Mouse (Mus musculus) heart, embryonic 15.5 days (tissue): ENCODE results near the gene Rab20. TPM values are rescaled to one million over a fixed set of nuclear protein-coding genes. Genes with fewer than 3 reads are reported as not detected.
A peak's percentile ranks its signal among the peaks of the same experiment; 100 is the strongest.

Experiments used
- ATAC-seq: fragments of 200-750 bp; cut with Nextera tagmentation; replicated peaks from 2 replicates; pipeline ENCODE4 v1.8.0; 2017; ENCODE audit warnings: low read depth, moderate TSS enrichment; ENCODE audit not compliant: insufficient number of reproducible peaks, insufficient read depth, low FRiP score
- H3K27ac ChIP-seq: fragments of 300-500 bp; sonication (generic); 2 replicates; pipeline ENCODE4 v1.5.1; 2015; ENCODE audit warnings: mild to moderate bottlenecking, inconsistent platforms
- H3K27me3 ChIP-seq: fragments of 300-500 bp; sonication (generic); 2 replicates; pipeline ENCODE4 v1.6.1; 2015; ENCODE audit warnings: inconsistent platforms
- H3K36me3 ChIP-seq: fragments of 300-500 bp; sonication (generic); 2 replicates; pipeline ENCODE4 v1.6.1; 2015; ENCODE audit warnings: mild to moderate bottlenecking, inconsistent platforms
- H3K4me1 ChIP-seq: fragments of 300-500 bp; sonication (generic); replicated peaks from 2 replicates; pipeline ENCODE4 v1.6.1; 2015; ENCODE audit warnings: inconsistent platforms
- H3K4me2 ChIP-seq: fragments of 300-500 bp; sonication (generic); 2 replicates; pipeline ENCODE4 v1.6.1; 2015; ENCODE audit warnings: inconsistent platforms, mild to moderate bottlenecking, moderate library complexity
- H3K4me3 ChIP-seq: fragments of 300-500 bp; sonication (generic); 2 replicates; pipeline ENCODE4 v1.5.1; 2015; ENCODE audit warnings: mild to moderate bottlenecking, inconsistent platforms
- H3K9ac ChIP-seq: fragments of 300-500 bp; sonication (generic); 2 replicates; pipeline ENCODE4 v1.6.1; 2015; ENCODE audit warnings: mild to moderate bottlenecking, inconsistent platforms
- H3K9me3 ChIP-seq: fragments of 300-500 bp; sonication (generic); replicated peaks from 2 replicates; pipeline ENCODE4 v1.6.1; 2016; ENCODE audit warnings: inconsistent platforms
- WGBS: fragments of 180-500 bp; shearing (Covaris S2); methylation state at CpG from one replicate; pipeline ENCODE4 v1.1.7; 2015; ENCODE audit warnings: mixed read lengths; 5-methylcytosine and 5-hydroxymethylcytosine counted together
- polyA plus RNA-seq: library from polyadenylated mRNA; unstranded; fragments of >200 nt; fragmentation: Nextera tagmentation; extraction: Ambion mirVana; gene quantifications from 2 replicates; pipeline ENCODE4 v1.2.1, GENCODE M21; 2015

Rab20 gene
- polyA plus RNA-seq, 1 experiment from 2014 or later, result 36.1 TPM

- Histone ChIP-seq H3K36me3 (peaks cover 12% of the 10 kb centered on the region; the same call in 1 of the 2 replicates), H3K27ac (no peak overlapping the region), H3K4me3 (no peak overlapping the region), H3K4me2 (no peak overlapping the region), H3K27me3 (no peaks in the 10 kb centered on the region), H3K9me3 (no peaks in the 10 kb centered on the region), H3K9ac (no peak overlapping the region), H3K4me1 (peaks cover 43% of the 10 kb centered on the region)
- no peak for ATAC-seq
- 71% methylated on average over 3 of the region's 3 CpGs for WGBS
Measured at GRCm38 (mm10) chr8:11464707-11464964, 13.9 kb downstream of the Rab20 start.

GRCm38 (mm10) chr8:11463889-11464706, 14.4 kb downstream of the Rab20 start:
- H3K4me1 ChIP-seq, result peaks cover 42% of the 10 kb centered on the region
- H3K36me3 ChIP-seq, result peaks cover 12% of the 10 kb centered on the region; the same call in 1 of the 2 replicates
- no peak overlapping the region for H3K9ac ChIP-seq
- H3K4me2 ChIP-seq, result no peak overlapping the region
- no peaks in the 10 kb centered on the region for H3K27me3 ChIP-seq
- WGBS, result 72% methylated on average over 12 of the region's 12 CpGs
- H3K27ac ChIP-seq, result peak overlapping the region; percentile 43; the same call in 1 of the 2 replicates
- H3K4me3 ChIP-seq, result no peak overlapping the region
- no peaks in the 10 kb centered on the region for H3K9me3 ChIP-seq
- no peak for ATAC-seq

- H3K4me1 ChIP-seq, result peaks cover 48% of the 10 kb centered on the region
- H3K4me2 ChIP-seq, result no peak overlapping the region
- no peak overlapping the region for H3K9ac ChIP-seq
- peaks cover 12% of the 10 kb centered on the region; the same call in 1 of the 2 replicates for H3K36me3 ChIP-seq
- no peak overlapping the region for H3K4me3 ChIP-seq
- no peaks in the 10 kb centered on the region for H3K27me3 ChIP-seq
- WGBS, result 50% methylated on average over 2 of the region's 2 CpGs
- H3K27ac ChIP-seq, result peak overlapping the region; percentile 43
- no peaks in the 10 kb centered on the region for H3K9me3 ChIP-seq
- ATAC-seq, result no peak
Measured at GRCm38 (mm10) chr8:11463541-11463888, 15.0 kb downstream of the Rab20 start.

GRCm38 (mm10) chr8:11462641-11463040, 15.9 kb downstream of the Rab20 start:
- WGBS, result 91% methylated on average over 4 of the region's 4 CpGs
- Histone ChIP-seq H3K4me2 (no peak overlapping the region), H3K4me3 (no peak overlapping the region), H3K4me1 (peaks cover 57% of the 10 kb centered on the region), H3K9me3 (no peaks in the 10 kb centered on the region), H3K27me3 (no peaks in the 10 kb centered on the region), H3K27ac (no peak overlapping the region), H3K9ac (no peak overlapping the region), H3K36me3 (peaks cover 5% of the 10 kb centered on the region; the same call in 1 of the 2 replicates)
- no peak for ATAC-seq

- no peak overlapping the region for H3K9ac ChIP-seq
- ATAC-seq, result no peak
- H3K27ac ChIP-seq, result peak overlapping the region; percentile 25; the same call in 1 of the 2 replicates
- H3K27me3 ChIP-seq, result no peaks in the 10 kb centered on the region
- H3K4me2 ChIP-seq, result no peak overlapping the region
- WGBS, result 36% methylated on average over 2 of the region's 2 CpGs
- H3K4me1 ChIP-seq, result peaks cover 63% of the 10 kb centered on the region
- no peaks in the 10 kb centered on the region for H3K36me3 ChIP-seq
- no peak overlapping the region for H3K4me3 ChIP-seq
- H3K9me3 ChIP-seq, result no peaks in the 10 kb centered on the region
Measured at GRCm38 (mm10) chr8:11461847-11462246, 16.7 kb downstream of the Rab20 start.

GRCm38 (mm10) chr8:11460934-11461333, 17.6 kb downstream of the Rab20 start:
- Histone ChIP-seq H3K4me1 (peaks cover 65% of the 10 kb centered on the region), H3K4me2 (no peak overlapping the region), H3K9ac (no peak overlapping the region), H3K4me3 (no peak overlapping the region), H3K36me3 (no peaks in the 10 kb centered on the region), H3K27me3 (no peaks in the 10 kb centered on the region), H3K9me3 (no peaks in the 10 kb centered on the region), H3K27ac (no peak overlapping the region; the same call in 1 of the 2 replicates)
- WGBS, result 5% methylated on average over 2 of the region's 2 CpGs
- ATAC-seq, result no peak

GRCm38 (mm10) chr8:11459016-11459415, 19.5 kb downstream of the Rab20 start:
- H3K4me2 ChIP-seq, result no peak overlapping the region
- H3K9me3 ChIP-seq, result no peaks in the 10 kb centered on the region
- peaks cover 1% of the 10 kb centered on the region; the same call in 1 of the 2 replicates for H3K36me3 ChIP-seq
- ATAC-seq, result no peak
- no peak overlapping the region; the same call in 1 of the 2 replicates for H3K27ac ChIP-seq
- H3K9ac ChIP-seq, result no peak overlapping the region
- WGBS, result 51% methylated on average over 5 of the region's 5 CpGs
- no peaks in the 10 kb centered on the region for H3K27me3 ChIP-seq
- H3K4me3 ChIP-seq, result no peak overlapping the region
- peaks cover 58% of the 10 kb centered on the region for H3K4me1 ChIP-seq

- peaks cover 50% of the 10 kb centered on the region for H3K4me1 ChIP-seq
- H3K4me2 ChIP-seq, result no peak overlapping the region
- 33% methylated on average over 12 of the region's 12 CpGs for WGBS
- peak overlapping the region; percentile 73 for H3K27ac ChIP-seq
- no peak overlapping the region for H3K9ac ChIP-seq
- no peaks in the 10 kb centered on the region for H3K27me3 ChIP-seq
- no peak; the same call in 1 of the 2 replicates for ATAC-seq
- peaks cover 5% of the 10 kb centered on the region; the same call in 1 of the 2 replicates for H3K36me3 ChIP-seq
- H3K9me3 ChIP-seq, result no peaks in the 10 kb centered on the region
- H3K4me3 ChIP-seq, result no peak overlapping the region
Measured at GRCm38 (mm10) chr8:11457981-11458836, 20.3 kb downstream of the Rab20 start.

GRCm38 (mm10) chr8:11457278-11457677, 21.2 kb downstream of the Rab20 start:
- no peak for ATAC-seq
- Histone ChIP-seq H3K4me3 (no peak overlapping the region), H3K4me1 (peaks cover 42% of the 10 kb centered on the region), H3K9ac (no peak overlapping the region), H3K9me3 (no peaks in the 10 kb centered on the region), H3K27ac (peak overlapping the region; percentile 73), H3K36me3 (peaks cover 5% of the 10 kb centered on the region; the same call in 1 of the 2 replicates), H3K27me3 (no peaks in the 10 kb centered on the region), H3K4me2 (no peak overlapping the region)
- 49% methylated on average over 3 of the region's 3 CpGs for WGBS

- Histone ChIP-seq H3K27me3 (no peaks in the 10 kb centered on the region), H3K9ac (no peak overlapping the region), H3K4me1 (peaks cover 44% of the 10 kb centered on the region), H3K27ac (no peak overlapping the region), H3K4me2 (no peak overlapping the region), H3K9me3 (no peaks in the 10 kb centered on the region), H3K36me3 (peaks cover 5% of the 10 kb centered on the region; the same call in 1 of the 2 replicates), H3K4me3 (no peak overlapping the region)
- WGBS, result 62% methylated on average over 12 of the region's 12 CpGs
- no peak for ATAC-seq
Measured at GRCm38 (mm10) chr8:11454228-11454627, 24.3 kb downstream of the Rab20 start.

- Histone ChIP-seq H3K27ac (0 out of 2 replicates have a peak overlapping the region, but pooled peaks have one; percentile 13), H3K4me1 (peaks cover 31% of the 10 kb centered on the region), H3K9ac (no peak overlapping the region), H3K4me2 (no peak overlapping the region), H3K4me3 (no peak overlapping the region), H3K36me3 (peaks cover 16% of the 10 kb centered on the region; the same call in 1 of the 2 replicates), H3K27me3 (no peaks in the 10 kb centered on the region), H3K9me3 (no peaks in the 10 kb centered on the region)
- WGBS, result 52% methylated on average over 4 of the region's 4 CpGs
- no peak for ATAC-seq
Measured at GRCm38 (mm10) chr8:11452974-11453373, 25.5 kb downstream of the Rab20 start.
